Mouse (Mus musculus): ENCODE measurements around the gene Sun2. TPM values are rescaled to one million over a fixed set of nuclear protein-coding genes. Genes with fewer than 3 reads are reported as not detected.

The Sun2 gene
- polyA plus RNA-seq, 1 experiment = 56.7 TPM

DNA sequence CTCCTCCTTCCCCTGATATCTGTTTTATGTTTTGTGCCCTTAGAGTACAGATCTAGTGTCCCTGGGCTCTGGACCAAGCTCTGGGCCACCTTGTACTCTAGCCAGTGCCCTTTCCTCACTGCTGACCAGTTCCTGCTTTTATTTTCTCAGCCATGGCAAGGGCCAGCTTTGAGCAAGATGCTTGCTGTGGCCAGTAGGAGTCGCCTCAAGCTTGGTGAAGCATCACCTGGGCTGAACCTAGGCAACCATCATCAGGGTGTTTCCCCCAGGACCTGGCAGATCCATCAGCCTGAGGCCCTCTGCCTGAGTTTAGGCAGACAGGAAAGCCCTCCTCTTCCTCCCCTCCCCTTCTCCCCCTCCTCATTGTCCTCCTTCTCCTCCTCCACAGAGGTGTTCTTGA is 18.9 kb downstream of the Sun2 start:
- H3K79me2 ChIP-seq (ENCODE audit: control insufficient read depth, insufficient read depth) = no peaks in the 10 kb centered on the region
- H3K4me3 ChIP-seq (ENCODE audit: insufficient read depth, poor library complexity, severe bottlenecking) = no peak overlapping the region
- no peaks in the 10 kb centered on the region for H3K27me3 ChIP-seq (ENCODE audit: control insufficient read depth, insufficient read depth, insufficient read length)
- H3ac ChIP-seq (ENCODE audit: control insufficient read depth, insufficient read length, low read depth) = no peak overlapping the region
- TF ChIP-seq CTCF (IDR thresholded peaks at IDR 0.05; ENCODE audit: control insufficient read depth, insufficient read depth, insufficient read length) (peak; percentile 59), USF1 (IDR thresholded peaks at IDR 0.05; ENCODE audit: low read depth) (no peak)
- peaks cover 86% of the 10 kb centered on the region for H3K36me3 ChIP-seq (ENCODE audit: control insufficient read depth, insufficient read depth)
- H3K79me3 ChIP-seq (ENCODE audit: low read depth) = no peaks in the 10 kb centered on the region

DNA sequence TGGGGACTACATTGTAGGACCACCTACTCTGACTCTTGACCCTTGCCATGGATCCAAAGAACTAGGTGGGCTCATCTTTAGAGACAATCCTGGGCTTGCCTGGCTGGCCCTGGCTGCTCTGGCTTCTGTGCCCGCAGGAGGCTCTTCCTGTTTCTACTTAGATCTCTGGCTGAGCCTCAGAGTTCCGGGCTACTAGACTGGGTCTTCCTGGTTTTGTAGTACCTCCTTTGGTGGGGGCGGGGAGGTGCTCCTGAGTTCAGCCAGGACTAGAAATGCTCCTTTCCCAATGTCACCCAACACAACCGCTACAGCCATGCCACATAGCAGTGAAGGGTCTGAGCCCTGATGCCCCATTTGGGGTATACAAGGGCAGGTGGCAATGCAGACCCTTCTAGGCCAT is 21.5 kb downstream of the Sun2 start:
- TF ChIP-seq CTCF (IDR thresholded peaks at IDR 0.05; ENCODE audit: control insufficient read depth, insufficient read depth, insufficient read length) = no peak
- Histone ChIP-seq H3K27me3 (ENCODE audit: control insufficient read depth, insufficient read depth, insufficient read length) (no peaks in the 10 kb centered on the region), H3K4me3 (ENCODE audit: insufficient read depth, poor library complexity, severe bottlenecking) (no peak overlapping the region), H3K79me2 (ENCODE audit: control insufficient read depth, insufficient read depth) (no peaks in the 10 kb centered on the region), H3K79me3 (ENCODE audit: low read depth) (no peaks in the 10 kb centered on the region), H3ac (ENCODE audit: control insufficient read depth, insufficient read length, low read depth) (no peak overlapping the region), H3K36me3 (ENCODE audit: control insufficient read depth, insufficient read depth) (peaks cover 85% of the 10 kb centered on the region)

DNA sequence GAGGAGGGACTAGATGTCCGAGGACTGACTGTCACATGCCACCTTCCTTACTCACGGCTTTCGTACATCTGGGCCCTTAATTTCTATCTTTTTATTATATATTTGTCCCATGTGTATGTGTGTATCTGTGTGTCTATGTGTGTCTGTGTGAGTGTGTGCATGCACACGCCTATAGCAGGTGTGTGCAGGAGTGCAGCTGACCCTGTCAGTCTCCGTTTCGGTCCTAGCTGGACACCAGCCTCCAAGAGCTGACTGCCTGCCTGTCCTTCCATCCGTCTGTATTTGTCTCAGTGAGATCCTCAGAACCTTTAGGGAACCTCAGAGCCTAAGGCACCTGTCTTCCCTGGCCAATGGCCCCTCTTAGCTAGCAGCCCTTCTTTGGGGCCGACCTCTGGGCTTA is 22.1 kb downstream of the Sun2 start:
- Histone ChIP-seq H3K36me3 (ENCODE audit: control insufficient read depth, insufficient read depth) (peaks cover 85% of the 10 kb centered on the region), H3ac (ENCODE audit: control insufficient read depth, insufficient read length, low read depth) (no peak overlapping the region), H3K79me2 (ENCODE audit: control insufficient read depth, insufficient read depth) (no peaks in the 10 kb centered on the region), H3K27me3 (ENCODE audit: control insufficient read depth, insufficient read depth, insufficient read length) (no peaks in the 10 kb centered on the region), H3K4me3 (ENCODE audit: insufficient read depth, poor library complexity, severe bottlenecking) (no peak overlapping the region), H3K79me3 (ENCODE audit: low read depth) (no peaks in the 10 kb centered on the region)
- no peak for TF ChIP-seq MYOD1 (IDR thresholded peaks at IDR 0.05; ENCODE audit: control insufficient read depth, insufficient read length, low read depth)
- no peak for TF ChIP-seq USF1 (IDR thresholded peaks at IDR 0.05; ENCODE audit: low read depth)
- TF ChIP-seq MAX (IDR thresholded peaks at IDR 0.05) = no peak
- no peak for TF ChIP-seq FOSL1 (IDR thresholded peaks at IDR 0.05; ENCODE audit: insufficient read depth, low read length, poor library complexity, severe bottlenecking)
- no peak for TF ChIP-seq MYOG (IDR thresholded peaks at IDR 0.05; ENCODE audit: control insufficient read depth, extremely low read depth, insufficient read length)
- TF ChIP-seq CEBPB (IDR thresholded peaks at IDR 0.05; ENCODE audit: low read depth) = no peak
- no peak for TF ChIP-seq CTCF (IDR thresholded peaks at IDR 0.05; ENCODE audit: control insufficient read depth, insufficient read depth, insufficient read length)

DNA sequence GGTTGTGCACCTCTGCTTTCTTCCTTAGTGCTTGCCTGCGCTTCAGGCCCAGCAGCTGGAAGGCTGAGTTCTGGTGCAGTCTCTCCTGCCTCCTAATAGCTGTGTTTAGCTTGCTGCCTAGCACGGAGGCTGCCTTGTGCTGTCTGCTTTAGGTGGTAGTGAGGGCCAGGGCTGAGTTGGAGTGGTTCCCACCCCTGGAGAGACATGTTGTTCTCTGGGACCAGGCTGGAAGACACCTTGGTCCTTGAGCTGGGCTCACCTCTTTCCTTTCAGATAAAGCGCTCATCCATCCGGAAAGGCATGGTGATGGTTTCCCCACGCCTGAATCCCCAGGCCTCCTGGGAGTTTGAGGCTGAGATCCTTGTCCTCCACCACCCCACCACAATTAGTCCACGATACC is 25.6 kb downstream of the Sun2 start:
- Histone ChIP-seq H3K79me3 (ENCODE audit: low read depth) (no peaks in the 10 kb centered on the region), H3ac (ENCODE audit: control insufficient read depth, insufficient read length, low read depth) (no peak overlapping the region), H3K27me3 (ENCODE audit: control insufficient read depth, insufficient read depth, insufficient read length) (no peaks in the 10 kb centered on the region), H3K4me3 (ENCODE audit: insufficient read depth, poor library complexity, severe bottlenecking) (no peak overlapping the region), H3K79me2 (ENCODE audit: control insufficient read depth, insufficient read depth) (no peaks in the 10 kb centered on the region), H3K36me3 (ENCODE audit: control insufficient read depth, insufficient read depth) (peaks cover 91% of the 10 kb centered on the region)
- no peak for TF ChIP-seq MYOD1 (IDR thresholded peaks at IDR 0.05; ENCODE audit: control insufficient read depth, insufficient read length, low read depth)
- TF ChIP-seq MYOG (IDR thresholded peaks at IDR 0.05; ENCODE audit: control insufficient read depth, extremely low read depth, insufficient read length) = no peak
- TF ChIP-seq CTCF (IDR thresholded peaks at IDR 0.05; ENCODE audit: control insufficient read depth, insufficient read depth, insufficient read length) = no peak
- TF ChIP-seq MAX (IDR thresholded peaks at IDR 0.05) = no peak
- TF ChIP-seq FOSL1 (IDR thresholded peaks at IDR 0.05; ENCODE audit: insufficient read depth, low read length, poor library complexity, severe bottlenecking) = no peak
- TF ChIP-seq CEBPB (IDR thresholded peaks at IDR 0.05; ENCODE audit: low read depth) = no peak
- no peak for TF ChIP-seq USF1 (IDR thresholded peaks at IDR 0.05; ENCODE audit: low read depth)

DNA sequence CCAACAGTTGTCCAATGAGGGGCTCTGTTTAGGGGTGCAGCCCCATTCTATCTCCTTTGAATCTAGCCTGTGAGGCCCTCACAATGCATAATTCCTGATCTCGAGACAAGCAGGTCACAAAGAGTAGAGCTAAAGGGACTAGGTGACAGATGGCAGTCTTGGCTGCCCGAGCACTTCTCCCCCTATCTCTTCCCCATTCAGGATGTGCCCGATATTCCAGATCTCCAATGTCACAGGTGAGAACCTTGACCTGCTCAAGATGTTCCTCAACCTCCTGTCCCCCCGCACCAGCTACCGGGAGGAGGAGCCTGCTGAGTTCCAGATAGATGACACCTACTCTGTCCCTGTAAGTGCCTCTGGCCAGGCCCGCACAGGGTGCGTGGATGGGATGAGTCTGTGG is 26.7 kb downstream of the Sun2 start:
- Histone ChIP-seq H3K36me3 (ENCODE audit: control insufficient read depth, insufficient read depth) (peaks cover 90% of the 10 kb centered on the region), H3ac (ENCODE audit: control insufficient read depth, insufficient read length, low read depth) (no peak overlapping the region), H3K4me3 (ENCODE audit: insufficient read depth, poor library complexity, severe bottlenecking) (no peak overlapping the region), H3K79me3 (ENCODE audit: low read depth) (no peaks in the 10 kb centered on the region), H3K27me3 (ENCODE audit: control insufficient read depth, insufficient read depth, insufficient read length) (no peaks in the 10 kb centered on the region), H3K79me2 (ENCODE audit: control insufficient read depth, insufficient read depth) (no peaks in the 10 kb centered on the region)
- TF ChIP-seq MAX (IDR thresholded peaks at IDR 0.05) (no peak), FOSL1 (IDR thresholded peaks at IDR 0.05; ENCODE audit: insufficient read depth, low read length, poor library complexity, severe bottlenecking) (no peak), MYOD1 (IDR thresholded peaks at IDR 0.05; ENCODE audit: control insufficient read depth, insufficient read length, low read depth) (no peak), MYOG (IDR thresholded peaks at IDR 0.05; ENCODE audit: control insufficient read depth, extremely low read depth, insufficient read length) (no peak), USF1 (IDR thresholded peaks at IDR 0.05; ENCODE audit: low read depth) (no peak), CEBPB (IDR thresholded peaks at IDR 0.05; ENCODE audit: low read depth) (no peak), CTCF (IDR thresholded peaks at IDR 0.05; ENCODE audit: control insufficient read depth, insufficient read depth, insufficient read length) (no peak)

DNA sequence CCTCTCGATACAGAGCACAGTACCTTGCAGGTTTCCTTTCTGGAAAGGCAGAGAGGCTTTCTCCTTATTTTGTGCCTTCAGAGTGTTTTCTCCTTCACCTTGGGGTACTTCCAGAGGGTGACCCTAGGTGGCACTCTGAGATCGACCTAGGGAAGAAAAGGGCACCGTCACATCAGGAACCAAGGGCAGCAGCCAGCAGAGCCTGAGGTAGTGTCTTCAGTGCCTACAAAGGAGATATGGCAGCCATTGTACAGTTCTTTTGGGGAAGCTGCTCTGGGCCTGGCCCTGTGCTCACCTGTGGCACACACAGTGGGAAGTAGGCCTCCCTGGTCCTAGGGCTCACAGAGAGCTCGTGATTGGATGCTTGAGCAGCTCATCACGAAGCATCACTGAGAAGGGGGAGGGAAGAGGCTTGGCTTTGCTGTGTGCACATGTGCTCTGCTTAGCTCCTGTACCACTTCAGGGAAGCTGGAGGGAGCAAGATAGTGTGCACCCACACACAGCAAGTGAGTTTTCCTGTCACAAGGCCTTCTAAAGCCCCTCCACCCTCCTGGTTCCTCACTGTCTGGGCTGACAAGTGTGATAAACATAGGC is 34.0 kb downstream of the Sun2 start:
- H3K79me2 ChIP-seq (ENCODE audit: control insufficient read depth, insufficient read depth) = peaks cover 10% of the 10 kb centered on the region
- peaks cover 64% of the 10 kb centered on the region for H3K36me3 ChIP-seq (ENCODE audit: control insufficient read depth, insufficient read depth)
- H3K79me3 ChIP-seq (ENCODE audit: low read depth) = peaks cover 2% of the 10 kb centered on the region
- no peaks in the 10 kb centered on the region for H3K27me3 ChIP-seq (ENCODE audit: control insufficient read depth, insufficient read depth, insufficient read length)
- TF ChIP-seq CEBPB (IDR thresholded peaks at IDR 0.05; ENCODE audit: low read depth) = no peak
- no peak for TF ChIP-seq MYOG (IDR thresholded peaks at IDR 0.05; ENCODE audit: control insufficient read depth, extremely low read depth, insufficient read length)
- no peak for TF ChIP-seq MYOD1 (IDR thresholded peaks at IDR 0.05; ENCODE audit: control insufficient read depth, insufficient read length, low read depth)
- TF ChIP-seq MAX (IDR thresholded peaks at IDR 0.05) = no peak
- TF ChIP-seq USF1 (IDR thresholded peaks at IDR 0.05; ENCODE audit: low read depth) = no peak
- no peak for TF ChIP-seq FOSL1 (IDR thresholded peaks at IDR 0.05; ENCODE audit: insufficient read depth, low read length, poor library complexity, severe bottlenecking)
- no peak for TF ChIP-seq CTCF (IDR thresholded peaks at IDR 0.05; ENCODE audit: control insufficient read depth, insufficient read depth, insufficient read length)
- H3K4me3 ChIP-seq (ENCODE audit: insufficient read depth, poor library complexity, severe bottlenecking) = no peak overlapping the region
- H3ac ChIP-seq (ENCODE audit: control insufficient read depth, insufficient read length, low read depth) = no peak overlapping the region
